Mouse (Mus musculus) stomach, embryonic 14.5 days (tissue): ENCODE measurements around the gene Rxrb. TPM values are rescaled to one million over a fixed set of nuclear protein-coding genes. Genes with fewer than 3 reads are reported as not detected.
"Not testable (repeated sequence)": the region's sequence is repeated elsewhere in the genome, so short reads cannot be mapped to it uniquely, and the experiment has no call there.

Source experiments
- ATAC-seq: fragments of 200-750 bp; cut with Nextera tagmentation; 2 replicates; pipeline ENCODE4 v1.8.0; 2017; ENCODE audit warnings: low read depth, moderate TSS enrichment; ENCODE audit not compliant: insufficient number of reproducible peaks, insufficient read depth, low FRiP score
- H3K27ac ChIP-seq: fragments of 300-500 bp; sonication (generic); 2 replicates; pipeline ENCODE4 v1.5.1; 2014; ENCODE audit warnings: mild to moderate bottlenecking, low read length, moderate library complexity, mixed read lengths
- H3K27me3 ChIP-seq: fragments of 300-500 bp; sonication (generic); 2 replicates; pipeline ENCODE4 v1.6.1; 2014; ENCODE audit warnings: low read length, control low read depth, mixed read lengths; ENCODE audit not compliant: control insufficient read depth, insufficient read depth
- H3K36me3 ChIP-seq: fragments of 300-500 bp; sonication (generic); 2 replicates; pipeline ENCODE4 v1.6.1; 2014; ENCODE audit warnings: mild to moderate bottlenecking, control low read depth, low read length, moderate library complexity, mixed read lengths; ENCODE audit not compliant: control insufficient read depth, insufficient read depth
- H3K4me1 ChIP-seq: fragments of 300-500 bp; sonication (generic); 2 replicates; pipeline ENCODE4 v1.6.1; 2014; ENCODE audit warnings: low read length, control low read depth, mixed read lengths; ENCODE audit not compliant: control insufficient read depth, insufficient read depth
- H3K4me2 ChIP-seq: fragments of 300-500 bp; sonication (generic); replicated peaks from 2 replicates; pipeline ENCODE4 v1.6.1; 2014; ENCODE audit warnings: low read depth, low read length, control low read depth
- H3K4me3 ChIP-seq: fragments of 300-500 bp; sonication (generic); 2 replicates; pipeline ENCODE4 v1.5.1; 2014; ENCODE audit warnings: low read depth, low read length, control low read depth
- H3K9ac ChIP-seq: fragments of 300-500 bp; sonication (generic); replicated peaks from 2 replicates; pipeline ENCODE4 v1.6.1; 2014; ENCODE audit warnings: low read depth, mild to moderate bottlenecking, control low read depth, low read length, moderate library complexity, mixed read lengths
- H3K9me3 ChIP-seq: fragments of 300-500 bp; sonication (generic); 2 replicates; pipeline ENCODE4 v1.6.1; 2016; ENCODE audit warnings: low read depth, low read length, control low read depth; ENCODE audit not compliant: control insufficient read depth
- WGBS: fragments of 180-500 bp; shearing (Covaris S2); extraction: QIAGEN DNeasy Blood & Tissue Kit; methylation state at CpG from one replicate; pipeline ENCODE4 v1.1.7; 2014; 5-methylcytosine and 5-hydroxymethylcytosine counted together
- polyA plus RNA-seq: library from polyadenylated mRNA; unstranded; fragments of >200 nt; fragmentation: Nextera tagmentation; extraction: Ambion mirVana; gene quantifications from 2 replicates; pipeline ENCODE4 v1.2.1, GENCODE M21; 2014

Gene Rxrb
- polyA plus RNA-seq = 21.7 and 22.4 TPM in 2 replicates

DNA sequence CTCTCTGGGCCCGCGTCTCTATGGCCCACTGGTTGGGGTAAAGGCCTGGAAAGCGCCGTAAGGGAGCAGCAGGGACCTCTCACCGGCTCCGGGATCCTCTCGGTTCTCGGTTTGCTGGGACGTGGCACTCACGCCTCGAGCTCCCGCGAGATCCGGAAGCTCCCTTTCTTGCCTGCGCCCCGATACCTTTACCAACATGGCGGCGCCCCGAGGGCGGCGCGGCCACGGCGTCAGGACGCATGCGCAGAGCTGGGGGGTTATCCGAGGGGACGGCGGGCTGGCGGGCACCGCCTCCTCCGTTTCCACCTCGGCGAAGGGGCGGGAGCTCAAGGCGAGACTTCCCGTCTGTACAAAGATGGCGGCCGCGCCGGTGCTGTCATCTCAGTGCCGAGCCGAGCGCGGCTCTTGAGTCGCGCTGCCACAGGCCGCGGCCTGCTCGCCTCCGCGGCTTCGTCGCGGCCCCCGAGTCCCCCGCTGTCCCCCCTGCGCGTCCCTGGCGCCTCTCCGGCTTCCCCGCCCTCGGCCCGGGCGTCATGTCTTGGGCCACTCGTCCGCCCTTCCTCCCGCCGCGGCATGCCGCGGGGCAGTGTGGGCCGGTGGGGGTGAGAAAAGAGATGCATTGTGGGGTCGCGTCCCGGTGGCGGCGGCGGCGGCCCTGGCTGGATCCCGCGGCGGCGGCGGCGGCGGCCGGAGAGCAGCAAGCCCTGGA lies at the start of gene Rxrb, which contains the start of gene Slc39a7:
Rxrb (plus strand) TSS at position 348 of the 709 bp plus-strand sequence.
Slc39a7 (minus strand) TSS at position 218 of the 709 bp plus-strand sequence.
- no peaks in the 10 kb centered on the region for H3K9me3 ChIP-seq
- H3K9ac ChIP-seq = peak within 1 kb of the TSS; percentile 94
- peak within 1 kb of the TSS; percentile 94 for H3K27ac ChIP-seq
- peaks cover 43% of the 10 kb centered on the region for H3K36me3 ChIP-seq
- WGBS = under 1% methylated on average over 86 of the region's 88 CpGs
- H3K4me3 ChIP-seq = peak within 1 kb of the TSS; percentile 65
- peaks cover 30% of the 10 kb centered on the region for H3K4me1 ChIP-seq
- H3K4me2 ChIP-seq = peak within 1 kb of the TSS; percentile 99
- ATAC-seq = peak; percentile 81
- no peaks in the 10 kb centered on the region for H3K27me3 ChIP-seq

DNA sequence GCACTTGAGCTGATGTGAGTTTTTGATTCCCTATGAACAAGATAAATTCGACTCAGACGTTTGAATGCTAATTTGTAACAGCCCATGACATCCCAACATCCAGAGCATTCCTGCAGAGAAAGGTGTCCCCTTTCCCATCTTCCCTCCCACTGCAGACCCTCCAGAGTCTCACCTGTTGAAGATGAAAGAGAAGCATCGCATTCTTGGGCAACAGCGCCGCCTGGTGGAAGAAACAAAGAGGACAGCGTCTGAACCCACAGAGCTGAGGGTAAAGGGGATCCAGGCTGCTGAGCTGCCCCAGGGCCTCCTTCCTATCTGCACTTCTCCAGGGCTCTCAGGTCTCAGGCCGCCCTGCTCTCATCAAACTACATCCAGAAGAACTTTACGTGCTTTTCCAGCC lies 49.5 kb upstream of the Rxrb start:
- H3K27ac ChIP-seq, H3K4me1 ChIP-seq, H3K9ac ChIP-seq, H3K4me3 ChIP-seq, H3K36me3 ChIP-seq, H3K9me3 ChIP-seq, ATAC-seq: not testable (repeated sequence)
- Histone ChIP-seq H3K4me2 (0 out of 2 replicates have a peak overlapping the region, but pooled peaks have one; percentile 46), H3K27me3 (peaks cover 17% of the 10 kb centered on the region)
- WGBS = 12% methylated on average over 8 of the region's 8 CpGs

DNA sequence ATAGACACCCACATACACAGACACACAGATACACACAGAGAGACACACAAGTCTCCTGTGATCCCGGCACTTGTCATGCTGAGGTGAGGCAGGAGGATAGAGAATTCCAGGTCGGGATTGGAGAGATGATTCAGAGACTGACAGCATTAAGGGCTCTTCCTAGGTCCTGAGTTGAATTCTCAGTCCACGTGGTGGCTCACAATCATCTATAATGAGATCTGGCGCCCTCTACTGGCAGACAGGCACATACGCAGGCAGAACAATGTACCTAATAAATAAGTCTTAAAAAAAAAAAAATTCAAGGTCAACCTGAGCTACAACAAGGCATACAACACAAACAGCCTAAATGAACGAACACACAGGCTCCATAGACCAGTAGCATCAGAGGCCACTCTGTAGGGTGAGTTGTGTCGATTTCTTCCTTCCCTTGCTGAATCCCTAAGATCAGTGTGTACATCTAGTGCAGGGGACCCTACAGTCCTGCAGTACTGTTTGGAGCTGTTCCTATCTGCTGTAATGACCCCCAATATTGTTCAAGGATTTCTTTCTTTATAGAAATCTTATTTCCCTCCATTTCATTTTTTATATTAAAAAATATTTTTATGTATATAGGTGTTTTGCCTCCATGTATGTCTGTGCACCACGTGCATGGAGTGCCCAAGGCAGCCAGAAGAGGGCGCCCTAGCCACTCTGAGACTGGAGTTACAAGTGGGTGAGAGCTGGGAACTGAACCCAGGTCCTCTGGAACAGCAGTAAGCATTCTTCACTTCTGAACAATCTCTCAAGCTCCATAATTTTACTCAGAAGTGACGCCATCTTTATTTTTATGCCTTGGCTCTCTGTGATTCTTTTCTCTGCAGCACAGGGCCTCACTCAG lies 39.6 kb upstream of the Rxrb start:
- Histone ChIP-seq H3K9me3 (no peaks in the 10 kb centered on the region), H3K4me2 (no peak overlapping the region), H3K36me3 (no peaks in the 10 kb centered on the region), H3K27me3 (no peaks in the 10 kb centered on the region), H3K4me3 (no peak overlapping the region), H3K4me1 (no peaks in the 10 kb centered on the region), H3K9ac (no peak overlapping the region), H3K27ac (no peak overlapping the region)
- WGBS = 30% methylated on average over 10 of the region's 10 CpGs
- ATAC-seq = no peak

DNA sequence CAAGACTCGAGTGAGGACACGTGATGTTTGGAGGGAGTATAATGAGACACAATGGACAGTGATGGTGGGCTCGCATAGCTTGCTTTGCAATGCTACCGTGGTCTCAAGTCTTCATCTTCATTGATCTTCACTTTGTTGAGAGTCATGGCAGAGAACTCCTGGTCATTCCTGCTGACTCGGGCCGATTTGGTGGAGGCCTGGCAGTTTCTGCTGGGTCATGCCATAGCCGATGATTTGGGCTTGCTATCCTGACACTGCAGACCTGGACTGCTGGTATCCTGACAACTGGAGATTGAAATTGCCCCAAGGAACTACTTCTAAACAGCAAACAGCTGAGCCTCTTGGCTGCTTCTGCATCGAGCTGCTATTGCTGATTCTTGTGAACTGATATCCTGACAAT lies 36.7 kb upstream of the Rxrb start:
- no peaks in the 10 kb centered on the region for H3K9me3 ChIP-seq
- H3K27me3 ChIP-seq = peaks cover 2% of the 10 kb centered on the region; the same call in 1 of the 2 replicates
- no peaks in the 10 kb centered on the region for H3K36me3 ChIP-seq
- no peak overlapping the region for H3K9ac ChIP-seq
- H3K4me2 ChIP-seq = no peak overlapping the region
- WGBS = 91% methylated on average over 8 of the region's 8 CpGs
- no peak overlapping the region for H3K27ac ChIP-seq
- H3K4me3 ChIP-seq = no peak overlapping the region
- H3K4me1 ChIP-seq = no peaks in the 10 kb centered on the region
- no peak for ATAC-seq

DNA sequence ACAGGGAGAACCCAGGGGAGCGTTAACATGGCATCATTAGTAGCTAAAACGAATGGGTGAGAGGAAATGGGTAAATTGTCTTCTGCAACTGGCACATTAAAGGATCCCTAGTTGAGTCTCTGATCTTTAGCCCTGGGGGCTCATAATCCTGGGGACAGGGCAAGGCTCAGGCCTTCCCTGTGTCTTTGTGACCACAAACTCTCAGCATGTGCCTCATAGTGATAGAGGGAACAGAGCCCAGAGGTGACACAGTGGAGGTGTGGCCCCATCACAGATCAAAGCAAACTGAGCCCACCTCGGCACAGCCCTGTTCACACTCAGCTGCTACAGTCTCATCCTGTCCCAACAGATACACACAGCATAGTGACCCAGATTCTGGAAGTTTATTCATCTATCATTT lies 36.0 kb upstream of the Rxrb start:
- Histone ChIP-seq H3K4me3 (no peak overlapping the region), H3K9me3 (no peaks in the 10 kb centered on the region), H3K9ac (no peak overlapping the region), H3K36me3 (no peaks in the 10 kb centered on the region), H3K4me1 (no peaks in the 10 kb centered on the region), H3K27ac (no peak overlapping the region), H3K27me3 (peaks cover 4% of the 10 kb centered on the region; the same call in 1 of the 2 replicates), H3K4me2 (no peak overlapping the region)
- ATAC-seq = no peak
- 22% methylated on average over 3 of the region's 3 CpGs for WGBS

DNA sequence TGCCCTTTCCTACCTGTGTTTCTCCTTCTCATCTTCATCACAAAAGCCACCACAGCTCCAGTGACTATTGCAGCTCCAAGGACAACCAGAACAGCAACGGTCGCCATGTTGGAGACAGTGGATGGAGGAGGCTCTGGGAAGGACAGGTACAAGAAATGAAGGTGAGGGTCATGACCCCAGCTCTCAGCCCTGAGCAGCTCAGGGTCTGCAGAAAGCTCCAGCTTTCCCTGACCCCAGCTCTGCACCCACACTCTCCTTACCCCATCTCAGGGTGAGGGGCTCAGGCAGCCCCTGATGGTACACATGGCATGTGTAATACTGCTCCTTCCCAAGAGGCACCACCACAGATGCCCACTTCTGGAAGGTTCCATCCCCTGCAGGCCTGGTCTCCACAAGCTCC lies 34.6 kb upstream of the Rxrb start:
- not testable (repeated sequence) for H3K9me3 ChIP-seq, H3K4me2 ChIP-seq, H3K36me3 ChIP-seq, H3K27me3 ChIP-seq, H3K9ac ChIP-seq, H3K27ac ChIP-seq, ATAC-seq, H3K4me1 ChIP-seq, H3K4me3 ChIP-seq
- 88% methylated on average over 2 of the region's 2 CpGs for WGBS

DNA sequence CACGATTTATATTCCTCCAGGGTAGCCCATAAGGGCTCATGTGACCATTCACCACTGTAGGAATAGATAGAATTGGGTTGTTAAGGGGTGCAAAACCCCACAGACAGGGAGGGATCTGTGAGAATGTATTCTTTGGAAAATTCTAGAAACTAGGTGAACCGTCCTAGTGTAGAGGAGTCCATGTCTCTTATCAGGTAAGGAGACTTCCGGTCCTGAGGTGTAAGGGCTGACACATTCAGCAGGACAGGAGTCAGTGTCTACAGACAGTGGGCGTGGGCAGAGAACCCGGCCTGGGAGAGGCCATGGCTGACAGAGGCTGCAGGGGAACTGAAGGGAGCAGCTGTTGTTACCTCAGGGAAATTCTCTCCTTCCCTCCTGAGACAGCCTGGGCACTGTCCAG lies 32.9 kb upstream of the Rxrb start:
- not testable (repeated sequence) for H3K4me3 ChIP-seq, H3K9ac ChIP-seq, H3K27me3 ChIP-seq, H3K9me3 ChIP-seq, H3K27ac ChIP-seq, H3K4me1 ChIP-seq, ATAC-seq, H3K36me3 ChIP-seq, H3K4me2 ChIP-seq
- 48% methylated on average over 5 of the region's 5 CpGs for WGBS

DNA sequence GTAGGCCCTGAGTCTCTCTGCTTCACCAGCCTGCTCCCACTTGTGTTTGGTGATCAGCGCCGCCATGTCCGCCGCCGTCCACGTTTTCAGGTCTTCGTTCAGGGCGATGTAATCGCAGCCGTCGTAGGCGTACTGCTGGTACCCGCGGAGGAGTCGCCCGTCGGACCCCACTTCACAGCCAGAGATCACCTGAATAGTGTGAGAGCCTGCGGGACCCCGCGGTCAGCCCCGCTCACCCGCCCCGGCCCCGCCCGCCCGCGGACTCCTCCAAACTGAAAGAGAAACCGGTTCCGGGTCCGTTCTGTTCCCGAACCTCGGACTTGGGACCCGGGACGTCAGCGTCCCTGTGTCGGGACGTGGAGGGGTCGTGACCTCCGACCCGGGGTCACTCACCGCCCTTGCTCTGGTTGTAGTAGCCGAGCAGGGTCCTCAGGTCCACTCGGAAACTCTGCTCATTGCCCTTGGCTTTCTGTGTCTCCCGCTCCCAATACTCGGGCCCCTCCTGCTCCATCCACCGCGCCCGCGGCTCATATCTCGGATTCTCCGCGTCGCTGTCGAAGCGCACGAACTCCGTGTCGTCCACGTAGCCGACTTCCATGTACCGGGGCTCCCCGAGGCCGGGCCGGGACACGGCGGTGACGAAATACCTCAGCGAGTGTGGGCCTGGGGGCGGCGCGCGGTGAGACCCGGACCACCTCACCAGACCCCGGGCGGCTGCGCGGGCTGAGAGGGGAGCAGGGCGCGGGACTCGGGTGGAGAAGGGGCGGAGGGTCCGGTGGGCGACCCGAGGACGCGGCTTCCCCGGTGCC lies 32.1 kb upstream of the Rxrb start:
- Histone ChIP-seq H3K36me3 (no peaks in the 10 kb centered on the region), H3K4me3 (peak overlapping the region; percentile 49), H3K27ac (no peak overlapping the region), H3K4me1 (no peaks in the 10 kb centered on the region), H3K9me3 (no peaks in the 10 kb centered on the region), H3K4me2 (peak overlapping the region; percentile 98), H3K9ac (peak overlapping the region; percentile 33; the same call in 1 of the 2 replicates), H3K27me3 (peaks cover 8% of the 10 kb centered on the region; the same call in 1 of the 2 replicates)
- 3% methylated on average over 80 of the region's 87 CpGs for whole genome bisulfite sequencing
- peak; percentile 14; the same call in 1 of the 2 replicates for ATAC-seq
